Mouse (Mus musculus) ES-E14 (cell line): ENCODE measurements around the gene Loxl4. TPM values are rescaled to one million over a fixed set of nuclear protein-coding genes. Genes with fewer than 3 reads are reported as not detected.

Experiments
- DNase-seq: peaks from one replicate; pipeline ENCODE4 v3.0.0-alpha.2; 2013; ENCODE audit warnings: low read depth, low spot score
- H3K27ac ChIP-seq: 2 replicates; pipeline ENCODE4 v1.5.1; 2012; ENCODE audit warnings: low read depth, mild to moderate bottlenecking, low read length, moderate library complexity, mixed read lengths; ENCODE audit not compliant: poor library complexity, insufficient read depth, severe bottlenecking
- H3K36me3 ChIP-seq: 2 replicates; pipeline ENCODE4 v1.6.1; 2012; ENCODE audit warnings: mild to moderate bottlenecking, low read length, moderate library complexity, mixed read lengths; ENCODE audit not compliant: control insufficient read depth, poor library complexity, insufficient read depth, severe bottlenecking
- H3K4me1 ChIP-seq, 2 experiments: fragments of 150-350 bp in 1 of 2; sonication (generic) in 1 of 2; 2 replicates each; pipeline ENCODE4 v1.6.1; 2012; ENCODE audit warnings: low read length in 2 of 2, mild to moderate bottlenecking in 1 of 2, mixed read lengths in 1 of 2; ENCODE audit not compliant: control insufficient read depth in 2 of 2, insufficient read depth in 2 of 2, poor library complexity in 1 of 2
- H3K4me3 ChIP-seq, 2 experiments: fragments of 150-350 bp in 1 of 2; sonication (generic) in 1 of 2; 2 replicates each; pipeline ENCODE4 v1.5.1; 2012; ENCODE audit warnings: low read length in 2 of 2, low read depth in 1 of 2, mild to moderate bottlenecking in 1 of 2, mixed read lengths in 1 of 2; ENCODE audit not compliant: insufficient read depth in 1 of 2, poor library complexity in 1 of 2, severe bottlenecking in 1 of 2
- H3K9ac ChIP-seq: 2 replicates; pipeline ENCODE4 v1.6.1; 2012; ENCODE audit warnings: low read depth, mild to moderate bottlenecking, low read length, mixed read lengths; ENCODE audit not compliant: poor library complexity, insufficient read depth, severe bottlenecking
- H3K9me3 ChIP-seq: fragments of 150-350 bp; sonication (generic); 2 replicates; pipeline ENCODE4 v1.6.1; 2012; ENCODE audit warnings: low read depth, mild to moderate bottlenecking, low read length; ENCODE audit not compliant: control insufficient read depth, insufficient read depth
- CHD2 ChIP-seq: IDR thresholded peaks from 2 replicates; pipeline ENCODE4 v1.6.1; 2014; ENCODE audit warnings: mild to moderate bottlenecking, low read depth, low read length, inconsistent platforms
- HCFC1 ChIP-seq: IDR thresholded peaks from 2 replicates; pipeline ENCODE4 v1.6.1; 2012; ENCODE audit warnings: low read length, inconsistent platforms, borderline replicate concordance; ENCODE audit not compliant: insufficient read depth
- MAFK ChIP-seq: IDR thresholded peaks from 2 replicates; pipeline ENCODE4 v1.6.1; 2014; ENCODE audit warnings: mild to moderate bottlenecking, low read depth, low read length, inconsistent platforms; ENCODE audit not compliant: insufficient read depth
- ZC3H11A ChIP-seq: IDR thresholded peaks from 2 replicates; pipeline ENCODE4 v1.6.1; 2012; ENCODE audit warnings: low read depth, mild to moderate bottlenecking, inconsistent platforms, low read length, borderline replicate concordance
- ZNF384 ChIP-seq: IDR thresholded peaks from 2 replicates; pipeline ENCODE4 v1.6.1; 2012; ENCODE audit warnings: low read depth, low read length, inconsistent platforms
- in situ Hi-C, 2 experiments: fragments of 600-800 bp; cut with MboI; formaldehyde crosslinking; loops; one replicate each; pipeline ENCODE4 v1.15.1; 2025; ENCODE audit warnings: low sequenced_read_pairs in 2 of 2, inconsistent platforms in 1 of 2; ENCODE audit not compliant: unreplicated experiment in 2 of 2
- total RNA-seq: library from RNA; depleted of rRNA; stranded (reverse); fragments of 300-350 nt; gene quantifications from 2 replicates; pipeline ENCODE4 v1.2.3, GENCODE M21; 2012; rRNA removed

The Loxl4 gene
- 3.8 and 4.5 TPM in 2 replicates for total RNA-seq

- peak within 1 kb of the TSS; percentile 36; the same call in 1 of the 2 replicates for H3K9ac ChIP-seq
- H3K4me1 ChIP-seq, result peaks cover 0 to 9% of the 10 kb centered on the region in 2 experiments; a peak in 1 of 4 replicates
- no peak for DNase-seq
- H3K27ac ChIP-seq, result no peak within 1 kb of the TSS
- H3K4me3 ChIP-seq, result peak within 1 kb of the TSS; percentile 58 to 59
- TF ChIP-seq HCFC1 (no peak), MAFK (no peak), ZC3H11A (no peak), ZNF384 (no peak), CHD2 (no peak)
- no peaks in the 10 kb centered on the region for H3K36me3 ChIP-seq
- in situ Hi-C loops, result no loop called here
- no peaks in the 10 kb centered on the region for H3K9me3 ChIP-seq
Measured at GRCm38 (mm10) chr19:42612654-42613053, at the start of gene Loxl4. TSS of gene Loxl4 (minus strand) at chr19:42612813.

GRCm38 (mm10) chr19:42661430-42662164 is 49.0 kb upstream of the Loxl4 start:
- no peak overlapping the region for H3K4me3 ChIP-seq
- H3K9me3 ChIP-seq, result no peaks in the 10 kb centered on the region
- H3K36me3 ChIP-seq, result no peaks in the 10 kb centered on the region
- no peak overlapping the region for H3K27ac ChIP-seq
- in situ Hi-C loops, result no loop called here
- H3K4me1 ChIP-seq, result peaks cover 2 to 7% of the 10 kb centered on the region in 2 experiments; a peak in 2 of 4 replicates
- DNase-seq, result no peak
- TF ChIP-seq MAFK (no peak), ZNF384 (no peak), HCFC1 (no peak), ZC3H11A (no peak), CHD2 (no peak)
- no peak overlapping the region for H3K9ac ChIP-seq

GRCm38 (mm10) chr19:42660244-42660565 is 47.6 kb upstream of the Loxl4 start:
- Histone ChIP-seq H3K4me1 (peaks cover 2 to 7% of the 10 kb centered on the region in 2 experiments; a peak in 2 of 4 replicates), H3K9me3 (no peaks in the 10 kb centered on the region), H3K36me3 (no peaks in the 10 kb centered on the region), H3K4me3 (no peak overlapping the region), H3K9ac (no peak overlapping the region), H3K27ac (no peak overlapping the region)
- no peak for DNase-seq
- in situ Hi-C loops, result no loop called here
- TF ChIP-seq ZC3H11A (no peak), CHD2 (no peak), ZNF384 (no peak), HCFC1 (no peak), MAFK (no peak)

GRCm38 (mm10) chr19:42659354-42660243 is 47.0 kb upstream of the Loxl4 start:
- no peak for DNase-seq
- Histone ChIP-seq H3K9me3 (no peaks in the 10 kb centered on the region), H3K9ac (no peak overlapping the region), H3K36me3 (no peaks in the 10 kb centered on the region), H3K4me3 (no peak overlapping the region), H3K27ac (no peak overlapping the region), H3K4me1 (peaks cover 2 to 7% of the 10 kb centered on the region in 2 experiments; a peak in 2 of 4 replicates)
- in situ Hi-C loops, result loop anchor here in 1 of 2 experiments (10.0 kb wide), 1 partner anchor 465 kb away; no protein-coding TSS in a partner anchor
- TF ChIP-seq MAFK (no peak), ZC3H11A (no peak), CHD2 (no peak), HCFC1 (no peak), ZNF384 (no peak)
